Mouse (Mus musculus) E14TG2a.4 (cell line): ENCODE measurements around the gene Ganab.

Source experiments
- CTCF ChIP-seq: conservative IDR thresholded peaks from 2 replicates; pipeline ENCODE4 v1.5.1; 2014; ENCODE audit warnings: low read length
- NANOG ChIP-seq: IDR thresholded peaks from 2 replicates; pipeline ENCODE4 v1.6.1; 2014; ENCODE audit warnings: borderline replicate concordance, low read length, mixed read lengths
- POU5F1 ChIP-seq: IDR thresholded peaks from 2 replicates; pipeline ENCODE4 v1.6.1; 2014; ENCODE audit warnings: low read length, borderline replicate concordance

GRCm38 (mm10) chr19:8914212-8914611 lies 16.3 kb downstream of the Ganab start:
- no peak for TF ChIP-seq CTCF
- TF ChIP-seq NANOG, result no peak
- TF ChIP-seq POU5F1, result no peak
